Mouse (Mus musculus): ENCODE measurements around the gene Calcrl. TPM values are rescaled to one million over a fixed set of nuclear protein-coding genes. Genes with fewer than 3 reads are reported as not detected.
"Not testable (repeated sequence)": the region's sequence is repeated elsewhere in the genome, so short reads cannot be mapped to it uniquely, and the experiment has no call there.

The Calcrl gene
- total RNA-seq, 2 experiments from 2014 or later, result 24.5 to 31.6 TPM

GRCm38 (mm10) chr2:84389075-84389474 lies 36.1 kb downstream of the Calcrl start:
- no peak for DNase-seq

- DNase-seq, result not testable (repeated sequence)
Observed at GRCm38 (mm10) chr2:84388537-84388936, 36.7 kb downstream of the Calcrl start.

GRCm38 (mm10) chr2:84388023-84388416 lies 37.2 kb downstream of the Calcrl start:
- no peak for DNase-seq

GRCm38 (mm10) chr2:84387394-84388022 lies 37.7 kb downstream of the Calcrl start:
- DNase-seq, result no peak

GRCm38 (mm10) chr2:84386563-84387393 lies 38.4 kb downstream of the Calcrl start:
- DNase-seq, result no peak

GRCm38 (mm10) chr2:84384911-84385693 lies 40.1 kb downstream of the Calcrl start:
- DNase-seq, result no peak

GRCm38 (mm10) chr2:84383828-84384227 lies 41.4 kb downstream of the Calcrl start:
- DNase-seq, result no peak

GRCm38 (mm10) chr2:84382556-84382955 lies 42.7 kb downstream of the Calcrl start:
- no peak for DNase-seq

- DNase-seq, result no peak
Observed at GRCm38 (mm10) chr2:84381997-84382396, 43.2 kb downstream of the Calcrl start.

- DNase-seq, result peak; percentile 18
Observed at GRCm38 (mm10) chr2:84380816-84381215, 44.4 kb downstream of the Calcrl start.

- no peak for DNase-seq
Observed at GRCm38 (mm10) chr2:84378678-84379077, 46.5 kb downstream of the Calcrl start.

GRCm38 (mm10) chr2:84369256-84369655 lies 56.0 kb downstream of the Calcrl start:
- DNase-seq, result no peak

GRCm38 (mm10) chr2:84366742-84367141 lies 58.5 kb downstream of the Calcrl start:
- DNase-seq, result no peak

- no peak for DNase-seq
Observed at GRCm38 (mm10) chr2:84365266-84365665, 59.9 kb downstream of the Calcrl start.

GRCm38 (mm10) chr2:84362779-84363719 lies 62.2 kb downstream of the Calcrl start:
- DNase-seq, result no peak

- DNase-seq, result no peak
Observed at GRCm38 (mm10) chr2:84358690-84359343, 66.4 kb downstream of the Calcrl start.

GRCm38 (mm10) chr2:84355281-84355680 lies 69.9 kb downstream of the Calcrl start:
- DNase-seq, result no peak

- no peak for DNase-seq
Observed at GRCm38 (mm10) chr2:84347376-84347775, 77.8 kb downstream of the Calcrl start.

- no peak for DNase-seq
Observed at GRCm38 (mm10) chr2:84343756-84344155, 81.5 kb downstream of the Calcrl start.

GRCm38 (mm10) chr2:84337774-84338450 lies 87.3 kb downstream of the Calcrl start:
- DNase-seq, result no peak

GRCm38 (mm10) chr2:84336331-84336730 lies 88.9 kb downstream of the Calcrl start:
- DNase-seq, result no peak
